In genomic region chr15:95791141-95791791, GRCm38 (mm10) we compare ENCODE assay signal across 8 mouse cellular contexts. TPM values are rescaled to one million over a fixed set of nuclear protein-coding genes. Genes with fewer than 3 reads are reported as not detected.
A peak's percentile ranks its signal among the peaks of the same experiment; 100 is the strongest.
DNase-seq lines count a peak whose midpoint lies in the region; ATAC-seq and TF ChIP-seq lines count a peak whose summit lies in the region.

No protein-coding gene starts in this region.

- peaks cover 9% of the 10 kb centered on the region; the same call in 1 of the 2 replicates for H3K4me1 ChIP-seq in neural tube, embryonic 11.5 days (ENCODE audit: control insufficient read depth, insufficient read depth, low read length)
- H3K4me1 ChIP-seq in heart, embryonic 16.5 days (ENCODE audit: control insufficient read depth, insufficient read depth, low read length) = peaks cover 48% of the 10 kb centered on the region
- H3K4me1 ChIP-seq in liver, postnatal 0 days (ENCODE audit: insufficient read depth) = peaks cover 25% of the 10 kb centered on the region

- no peaks in the 10 kb centered on the region for H3K27me3 ChIP-seq in neural tube, embryonic 11.5 days (ENCODE audit: control insufficient read depth, insufficient read depth, low read length)
- H3K27me3 ChIP-seq in heart, embryonic 16.5 days (ENCODE audit: control insufficient read depth, insufficient read depth, low read length) = no peaks in the 10 kb centered on the region
- H3K27me3 ChIP-seq in liver, postnatal 0 days (ENCODE audit: insufficient read depth, low read length) = no peaks in the 10 kb centered on the region

- peak overlapping the region; percentile 63 for H3K27ac ChIP-seq in neural tube, embryonic 11.5 days (ENCODE audit: low read depth, low read length)
- peak overlapping the region; percentile 87 for H3K27ac ChIP-seq in heart, embryonic 16.5 days (ENCODE audit: low read length)
- peak overlapping the region; percentile 80 for H3K27ac ChIP-seq in liver, postnatal 0 days (ENCODE audit: low read depth)

- H3K36me3 ChIP-seq in neural tube, embryonic 11.5 days (ENCODE audit: control insufficient read depth, insufficient read depth, low read length) = no peaks in the 10 kb centered on the region
- H3K36me3 ChIP-seq in heart, embryonic 16.5 days (ENCODE audit: control insufficient read depth, insufficient read depth) = no peaks in the 10 kb centered on the region
- no peaks in the 10 kb centered on the region for H3K36me3 ChIP-seq in liver, postnatal 0 days (replicated peaks; ENCODE audit: insufficient read depth, low read length)

- peak overlapping the region; percentile 90 for H3K9ac ChIP-seq in neural tube, embryonic 11.5 days (ENCODE audit: low read length)
- H3K9ac ChIP-seq in heart, embryonic 16.5 days (ENCODE audit: low read length) = peak overlapping the region; percentile 92
- peak overlapping the region; percentile 79 for H3K9ac ChIP-seq in liver, postnatal 0 days (replicated peaks)

- peak overlapping the region; percentile 84 for H3K4me2 ChIP-seq in neural tube, embryonic 11.5 days (ENCODE audit: low read depth)
- H3K4me2 ChIP-seq in heart, embryonic 16.5 days (ENCODE audit: low read depth, low read length) = peak overlapping the region; percentile 88
- peak overlapping the region; percentile 96 for H3K4me2 ChIP-seq in liver, postnatal 0 days (ENCODE audit: low read depth, low read length)

- TF ChIP-seq EP300 in liver, postnatal 0 days (IDR thresholded peaks at IDR 0.05; ENCODE audit: low read depth) = no peak

- ATAC-seq in neural tube, embryonic 11.5 days (ENCODE audit: insufficient read depth, low FRiP score, low TSS enrichment) = peak; percentile 32
- ATAC-seq in heart, embryonic 16.5 days (replicated peaks; ENCODE audit: extremely low read depth, insufficient read depth, low FRiP score) = peak; percentile 29; the same call in 1 of the 2 replicates
- ATAC-seq in liver, postnatal 0 days = peak; percentile 24

- intact Hi-C loops in left cerebral cortex, postnatal 14 days (cut with DNase I) = loop anchor here (5.0 kb wide), 1 partner anchor 96 kb away; no protein-coding TSS in a partner anchor

- H3K9me3 ChIP-seq in neural tube, embryonic 11.5 days (ENCODE audit: control insufficient read depth, low read length) = no peaks in the 10 kb centered on the region
- H3K9me3 ChIP-seq in heart, embryonic 16.5 days (replicated peaks; ENCODE audit: control insufficient read depth, low read length) = no peaks in the 10 kb centered on the region
- no peaks in the 10 kb centered on the region for H3K9me3 ChIP-seq in liver, postnatal 0 days (ENCODE audit: low read length)

- no peak for TF ChIP-seq CTCF in liver, postnatal 0 days (IDR thresholded peaks at IDR 0.05; ENCODE audit: low read depth)

- DNase-seq in neural tube, embryonic 11.5 days (ENCODE audit: low spot score) = no peak
- DNase-seq in neural tube, embryonic 10.5 days (ENCODE audit: extremely low spot score, low spot score) = no peak
- DNase-seq in embryo, embryonic 9.5 days (ENCODE audit: extremely low spot score) = peak; percentile 37
- no peak for DNase-seq in liver, postnatal 0 days
- peak; percentile 38 for DNase-seq in retina, embryonic 14.5 days (ENCODE audit: low spot score)
- DNase-seq in left cerebral cortex, postnatal 14 days (ENCODE audit: low spot score in 2 of 2) = no peak
- DNase-seq in layer of hippocampus, adult 9-10 months (ENCODE audit: low spot score) = no peak

- peak overlapping the region; percentile 76 for H3K4me3 ChIP-seq in neural tube, embryonic 11.5 days (ENCODE audit: low read depth, low read length)
- peak overlapping the region; percentile 67 for H3K4me3 ChIP-seq in heart, embryonic 16.5 days (ENCODE audit: low read length)
- H3K4me3 ChIP-seq in liver, postnatal 0 days (ENCODE audit: low read depth, low read length) = peak overlapping the region; percentile 83

- WGBS in neural tube, embryonic 11.5 days = 2% methylated on average over 32 of the region's 32 CpGs
- WGBS in heart, embryonic 16.5 days = 2% methylated on average over 29 of the region's 32 CpGs
- WGBS in liver, postnatal 0 days (ENCODE audit: insufficient replicate concordance) = 2% methylated on average over 32 of the region's 32 CpGs

RNA-seq across cellular contexts. Expression of gene Ano6, which starts 0.6 kb away (rescaled TPM):
- 37.5 and 40.1 TPM in 2 replicates for polyA plus RNA-seq in neural tube, embryonic 11.5 days (2014; fragmentation: Nextera tagmentation; extraction: Ambion mirVana)
- polyA plus RNA-seq in heart, embryonic 16.5 days (2015; fragmentation: Nextera tagmentation; extraction: Ambion mirVana) = 32.3 and 34.4 TPM in 2 replicates
- polyA plus RNA-seq in liver, postnatal 0 days (2015; fragmentation: Nextera tagmentation; extraction: Ambion mirVana) = 6.0 and 6.9 TPM in 2 replicates
- total RNA-seq in left cerebral cortex, postnatal 14 days (2021) = 10 to 100 TPM; 16.9 to 22.0 TPM

Comparison
In these comparisons a context has a peak if more than half of its experiments do, and no peak if none do; other contexts are left out.
1. DNase-seq: peak in embryo, embryonic 9.5 days (single experiment) and retina, embryonic 14.5 days (single experiment); none in neural tube, embryonic 11.5 days (single experiment), neural tube, embryonic 10.5 days (single experiment), liver, postnatal 0 days (single experiment), left cerebral cortex, postnatal 14 days (0 of 2) and layer of hippocampus, adult 9-10 months (single experiment).
2. Peak in every context shown above with its lines, with median percentiles within 50 percentile points of each other: ATAC-seq, H3K27ac ChIP-seq, H3K4me2 ChIP-seq, H3K4me3 ChIP-seq and H3K9ac ChIP-seq.